Mouse (Mus musculus): ENCODE results near the gene Nrn1l. TPM values are rescaled to one million over a fixed set of nuclear protein-coding genes. Genes with fewer than 3 reads are reported as not detected.

Gene Nrn1l
- total RNA-seq, 1 experiment from 2014 or later: 1.9 TPM

DNA sequence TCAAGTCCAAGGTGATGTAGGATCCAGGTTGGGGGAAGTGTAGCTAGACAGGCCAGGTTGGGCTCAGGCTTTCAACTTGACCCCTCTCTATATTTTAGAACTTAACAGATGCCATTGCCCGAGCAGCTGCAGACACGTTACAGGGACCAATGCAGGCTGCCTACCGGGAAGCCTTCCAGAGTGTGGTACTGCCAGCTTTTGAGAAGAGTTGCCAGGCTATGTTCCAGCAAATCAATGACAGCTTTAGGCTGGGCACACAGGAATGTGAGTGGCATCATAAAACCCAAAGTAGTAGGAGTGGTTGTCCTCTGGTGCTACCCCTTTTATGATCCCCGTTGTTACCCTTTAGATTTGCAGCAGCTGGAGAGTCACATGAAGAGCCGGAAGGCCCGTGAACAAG is 2.5 kb upstream of the Nrn1l start:
- no peak for DNase-seq

DNA sequence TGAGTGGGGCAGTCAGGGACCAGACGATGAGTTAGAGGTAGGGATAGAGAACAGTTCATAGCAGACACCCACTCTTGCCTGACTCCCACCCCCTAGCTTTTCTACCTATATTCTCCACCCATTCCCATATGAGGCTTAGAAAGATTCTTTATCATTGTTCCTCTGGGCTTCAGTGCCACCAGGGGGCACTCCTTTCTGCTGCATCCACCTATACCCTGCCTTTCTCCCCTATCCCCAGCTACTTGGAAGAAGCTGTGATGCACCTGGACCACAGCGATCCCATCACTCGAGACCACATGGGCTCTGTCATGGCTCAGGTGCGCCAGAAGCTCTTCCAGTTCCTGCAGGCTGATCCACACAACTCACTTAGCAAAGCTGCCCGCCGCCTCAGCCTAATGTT is 935 bp upstream of the Nrn1l start:
- peak; percentile 27 for DNase-seq

DNA sequence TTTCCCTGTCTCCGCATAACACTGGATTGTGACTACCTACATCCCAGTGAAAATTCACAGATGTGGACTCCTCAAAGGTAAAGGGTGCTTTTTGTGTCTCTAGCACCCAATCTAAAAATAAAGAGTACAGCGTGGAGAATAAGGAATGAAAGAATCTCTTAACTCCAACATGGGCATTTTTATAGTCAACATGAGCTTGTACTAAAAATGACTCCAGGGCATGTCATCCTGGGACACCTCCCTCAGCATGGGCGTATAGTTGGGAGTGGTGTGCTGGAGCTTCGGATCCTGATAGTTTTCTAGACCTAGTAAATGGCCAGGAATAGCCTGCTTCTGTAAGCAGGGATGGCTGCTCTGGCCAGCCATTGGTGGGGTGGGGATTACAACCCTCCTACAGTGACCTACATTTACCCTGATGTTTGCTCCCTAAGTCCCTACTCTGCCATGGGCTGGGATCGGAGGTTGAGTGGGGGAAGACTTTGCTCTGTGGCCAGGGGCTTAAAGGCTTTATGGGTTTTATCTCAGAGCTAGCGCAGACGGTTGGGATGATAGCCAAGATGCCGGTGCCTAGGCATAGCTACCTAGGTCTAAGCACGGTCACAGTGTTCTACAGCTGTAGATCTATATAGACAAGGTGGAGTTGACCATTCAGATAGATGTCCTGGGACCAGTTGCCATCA is 4.6 kb downstream of the Nrn1l start:
- no peak for DNase-seq

DNA sequence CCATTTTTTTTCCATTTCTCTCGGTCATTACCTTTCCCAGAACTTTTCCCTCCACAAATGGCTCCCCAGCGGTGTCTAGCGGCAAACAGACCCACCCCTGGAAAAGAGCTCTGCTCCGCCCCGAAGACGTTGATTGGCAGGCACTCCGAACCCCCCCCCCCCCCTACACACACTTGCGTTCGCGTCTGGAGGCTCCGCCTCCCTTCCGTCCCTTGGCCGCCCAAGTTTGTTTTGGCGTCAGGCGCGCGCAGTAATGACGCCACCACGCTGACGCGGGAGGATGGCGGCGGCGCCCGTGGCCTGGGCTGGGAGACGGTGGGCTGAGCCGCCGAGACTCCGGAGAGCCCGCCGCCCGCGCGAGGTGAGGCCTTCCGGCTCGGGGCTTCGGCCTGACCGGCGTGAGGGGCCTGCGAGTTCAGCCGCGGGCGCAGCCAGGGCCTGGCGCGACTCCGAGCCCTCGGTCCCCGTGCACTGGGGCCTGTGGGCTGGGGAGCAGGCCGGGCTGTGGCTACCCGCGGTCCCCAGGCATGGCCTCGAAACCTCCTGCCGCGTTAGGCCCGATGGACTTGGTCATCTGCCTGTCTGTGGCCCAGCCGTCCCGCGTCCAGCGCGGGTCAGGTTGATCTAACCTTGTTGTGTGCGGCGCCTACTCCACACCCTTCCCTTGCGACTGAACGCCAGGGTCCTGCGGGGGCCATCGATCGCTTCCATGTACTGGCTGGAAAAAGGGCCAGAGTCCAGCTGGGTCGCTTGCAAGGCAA is 7.0 kb downstream of the Nrn1l start, which contains the start of gene Pskh1:
TSS of gene Pskh1 (plus strand) at position 262 of the 761 bp plus-strand sequence.
- DNase-seq: peak; percentile 93

DNA sequence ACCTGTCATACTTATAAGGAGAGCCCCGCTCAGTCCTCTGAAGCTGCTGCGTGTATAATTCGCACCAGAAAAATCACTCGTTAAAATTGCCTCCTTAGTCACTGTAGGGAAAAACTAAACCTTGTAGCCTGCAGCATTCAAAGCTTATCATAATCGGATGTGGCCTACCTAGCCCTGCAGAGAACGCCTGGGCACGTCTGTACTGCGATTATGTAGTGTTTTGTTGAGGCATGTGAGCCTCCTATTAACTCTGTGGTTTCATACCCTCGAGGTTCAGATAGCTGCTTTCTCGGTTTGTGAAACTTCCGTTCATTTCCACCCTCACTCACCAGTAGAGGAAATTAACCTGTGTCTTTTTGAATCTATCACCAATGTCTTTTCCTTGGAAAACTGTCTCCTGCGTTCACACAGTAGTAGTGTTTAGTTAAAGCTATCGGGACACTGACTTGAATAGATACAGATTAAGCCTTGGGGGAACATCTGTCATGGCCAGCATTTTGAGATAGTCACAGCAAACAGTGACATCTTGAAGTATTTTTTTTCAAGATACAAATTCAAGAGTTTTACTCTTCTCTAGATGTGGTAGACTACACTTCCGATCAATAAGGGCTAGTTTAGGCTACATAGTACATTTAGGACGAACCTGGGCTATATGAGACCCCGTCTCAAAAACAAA is 7.7 kb downstream of the Nrn1l start:
- no peak for DNase-seq

DNA sequence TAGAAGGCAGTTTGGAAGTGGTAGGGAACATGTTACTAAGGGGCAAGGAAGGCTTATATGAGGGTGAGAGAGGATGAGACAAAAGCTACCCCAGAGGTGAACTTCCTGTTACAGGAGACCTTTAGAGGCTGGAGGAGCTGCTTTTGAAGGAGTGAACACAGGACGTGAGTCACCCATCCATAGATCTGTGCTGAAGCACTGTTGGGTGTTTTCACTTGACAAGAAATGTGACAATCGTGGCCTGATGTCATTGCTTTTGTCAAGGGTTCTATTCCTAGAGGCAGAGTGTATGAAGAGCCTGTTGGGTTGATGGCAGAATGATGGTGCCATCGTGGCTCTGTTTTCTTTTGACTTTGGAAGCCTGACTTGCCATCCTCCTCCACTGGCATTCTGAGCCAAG is 26.0 kb downstream of the Nrn1l start:
- no peak for DNase-seq

DNA sequence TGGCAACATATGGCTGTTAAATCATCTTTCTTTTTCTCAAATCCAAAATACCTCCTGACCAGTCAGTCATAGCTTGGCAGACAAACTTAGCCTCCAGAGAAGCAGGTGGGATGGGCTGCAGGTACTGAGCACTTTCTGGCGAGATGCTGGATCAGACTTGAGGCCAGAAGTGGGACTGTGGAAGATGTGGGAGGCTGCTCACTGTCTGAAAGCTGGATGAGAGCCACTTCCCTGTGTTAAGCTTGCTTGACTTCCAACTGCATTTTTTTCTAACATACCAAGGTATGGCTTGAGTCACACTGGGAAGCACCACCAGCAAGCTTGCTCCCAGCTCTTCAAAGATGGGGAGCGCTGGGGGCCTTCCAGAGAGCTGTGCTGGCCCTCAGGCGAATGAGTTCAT is 31.8 kb downstream of the Nrn1l start:
- no peak for DNase-seq

DNA sequence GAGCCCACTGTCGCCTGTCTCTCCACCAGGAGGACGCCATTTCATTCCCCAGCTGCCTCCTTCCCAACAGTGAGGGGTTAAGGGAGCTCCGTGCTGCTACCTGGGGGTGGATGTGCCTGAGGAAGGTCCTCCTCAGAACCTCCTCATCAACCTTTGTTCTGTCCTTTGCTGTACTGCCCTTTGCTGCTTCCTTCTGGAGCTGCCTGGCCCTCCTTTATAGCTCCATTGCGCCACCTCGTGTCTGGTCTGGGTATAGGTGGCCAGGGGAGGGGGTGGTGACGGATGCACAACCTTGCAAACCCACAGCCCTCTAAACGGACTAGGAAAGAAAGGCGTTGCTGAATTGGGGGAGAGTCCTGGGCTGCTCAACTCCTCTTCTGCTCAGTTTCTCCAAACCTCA is 37.2 kb downstream of the Nrn1l start:
- DNase-seq: peak; percentile 90

DNA sequence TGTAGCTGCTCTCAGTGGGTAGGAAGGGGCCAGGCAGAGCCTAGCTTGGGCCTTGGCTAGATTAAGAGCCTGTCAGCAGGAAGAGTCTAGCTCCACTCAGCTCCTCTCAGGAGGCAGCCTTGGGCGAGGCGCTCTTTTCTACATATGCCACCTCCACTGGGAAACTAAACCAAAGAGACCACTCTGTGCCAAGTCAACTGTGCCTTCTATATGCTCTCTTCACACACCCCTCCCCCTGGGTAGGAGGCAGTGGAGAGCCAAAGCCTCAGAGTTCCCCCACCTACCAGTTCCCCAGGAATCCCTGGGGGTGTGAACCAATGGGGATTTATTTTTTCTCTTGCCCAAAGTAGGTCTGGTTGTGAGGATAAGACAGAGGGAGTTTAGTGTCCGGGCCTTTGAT is 37.9 kb downstream of the Nrn1l start:
- no peak for DNase-seq

DNA sequence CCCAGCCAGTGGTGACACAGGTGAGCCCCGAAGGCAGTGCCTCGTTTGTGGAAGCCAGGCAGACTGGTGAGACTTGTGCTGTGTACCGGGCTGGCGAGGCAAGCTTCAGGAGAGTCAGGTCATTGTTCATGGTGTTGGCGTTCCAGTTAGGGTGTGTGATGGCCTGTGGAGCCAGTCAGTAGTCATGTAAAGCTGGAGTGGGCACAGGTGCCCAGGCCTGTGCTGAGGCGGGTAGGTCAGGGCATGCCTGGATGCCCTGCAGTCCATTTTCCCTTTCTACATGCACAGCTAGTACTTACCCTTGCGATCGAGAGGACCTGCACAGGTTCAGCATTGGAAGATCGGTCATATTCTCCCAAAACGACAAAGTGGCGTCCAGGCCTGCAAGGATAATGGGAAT is 39.2 kb downstream of the Nrn1l start:
- no peak for DNase-seq

DNA sequence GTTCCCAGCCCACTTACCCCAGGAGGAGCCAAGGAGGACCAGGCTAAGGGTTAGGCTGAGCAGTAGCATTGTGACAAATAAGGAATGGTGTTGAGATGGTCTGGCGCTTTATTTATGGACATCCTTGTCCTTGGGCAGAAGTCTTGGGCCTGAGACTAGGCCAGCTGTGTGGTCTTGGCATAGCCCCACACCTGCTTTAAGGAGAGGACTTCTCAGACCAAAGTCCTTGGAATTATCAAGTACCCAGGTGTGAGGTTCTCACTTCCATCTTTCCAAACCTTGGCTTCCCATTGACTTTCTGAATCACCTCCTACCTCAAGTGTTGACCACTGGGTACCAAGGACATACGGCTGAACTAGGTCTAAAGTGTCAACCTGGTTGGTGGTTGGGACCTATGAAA is 40.4 kb downstream of the Nrn1l start, which contains the start of gene Ctrl:
TSS of gene Ctrl (minus strand) at position 101 of the 400 bp plus-strand sequence.
- no peak for DNase-seq

DNA sequence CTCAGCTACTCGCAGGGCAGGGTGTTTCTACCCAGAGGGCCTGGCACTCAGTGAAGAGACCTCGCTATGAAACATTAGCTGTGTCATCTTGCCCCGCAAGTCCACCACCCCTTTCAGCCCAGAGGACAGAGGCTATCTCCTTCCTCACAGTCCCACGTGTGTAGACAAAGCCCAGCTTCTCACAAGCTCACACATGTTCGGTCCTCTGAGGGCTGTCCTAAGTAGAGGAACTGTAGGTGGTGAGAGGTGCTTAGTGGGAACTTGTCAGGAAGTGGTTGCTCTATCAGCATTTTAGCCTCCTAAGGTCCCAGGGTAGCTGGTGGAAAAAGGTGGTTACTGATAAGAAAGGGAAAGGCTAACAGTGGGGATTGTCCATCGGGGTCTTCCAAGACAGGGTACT is 41.7 kb downstream of the Nrn1l start:
- no peak for DNase-seq

DNA sequence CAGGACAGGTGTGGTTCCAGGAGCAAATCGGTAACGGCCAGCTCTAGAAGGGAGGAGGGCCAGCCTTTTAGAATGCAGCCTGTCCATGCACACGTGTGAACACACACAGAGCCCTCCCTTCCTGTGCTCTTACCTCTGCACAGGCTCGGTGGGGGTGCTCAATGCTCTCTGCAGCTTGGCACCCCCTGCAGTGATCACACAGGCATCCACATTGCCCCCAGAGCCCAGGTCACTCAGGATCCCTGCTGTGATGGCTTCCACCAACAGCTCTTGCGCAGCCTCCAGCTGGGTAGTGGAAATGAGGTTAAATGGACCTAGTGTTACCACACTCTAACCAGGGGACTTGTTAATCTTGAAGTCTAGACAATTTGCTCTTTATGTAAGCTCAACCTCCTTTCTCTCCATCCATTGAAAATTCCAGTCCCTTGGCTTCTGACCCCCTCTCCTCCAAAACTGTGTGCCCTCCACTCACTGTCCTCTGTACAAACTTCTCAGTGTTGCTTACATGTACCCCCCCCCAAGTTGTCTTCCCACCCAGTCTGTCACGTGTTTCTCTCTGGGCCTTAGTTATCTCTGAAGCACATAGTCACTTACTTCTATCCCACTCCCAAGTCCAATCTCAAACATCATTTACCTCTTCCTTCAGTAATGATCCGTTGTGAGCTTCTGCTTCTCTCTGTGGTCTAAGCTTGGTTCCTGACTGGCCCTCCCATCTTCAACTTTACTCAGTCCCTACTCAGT is 42.7 kb downstream of the Nrn1l start:
- DNase-seq: no peak

DNA sequence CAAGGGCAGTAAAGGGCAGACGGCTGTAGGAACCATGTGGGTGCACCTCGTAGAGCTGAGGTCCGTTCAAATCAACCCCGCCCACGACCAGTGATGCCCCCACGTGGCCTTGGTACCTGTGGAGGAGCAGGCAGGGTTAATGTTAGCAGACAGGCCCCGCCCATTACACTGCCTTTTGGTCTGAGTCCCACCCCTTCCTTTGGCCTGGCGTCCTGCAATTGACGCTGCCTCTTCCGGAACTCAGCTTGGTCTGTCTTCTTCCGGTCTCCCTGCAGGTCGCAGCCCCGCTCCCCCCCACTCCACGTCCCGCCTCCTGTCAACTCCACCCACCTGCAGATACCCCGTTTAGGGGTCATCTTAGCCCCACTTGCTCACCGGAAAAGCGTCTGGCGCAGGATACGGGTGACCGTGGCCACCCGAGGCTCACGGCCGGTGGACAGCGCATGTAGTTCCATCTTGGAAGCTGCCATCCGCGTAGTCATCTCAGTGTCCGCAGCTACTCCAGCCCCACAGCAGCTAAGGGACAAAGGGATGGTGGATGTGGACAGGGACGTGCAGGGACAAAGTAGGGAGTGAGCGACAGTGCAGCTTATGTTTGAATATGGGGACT is 43.6 kb downstream of the Nrn1l start:
- peak; percentile 89 for DNase-seq

DNA sequence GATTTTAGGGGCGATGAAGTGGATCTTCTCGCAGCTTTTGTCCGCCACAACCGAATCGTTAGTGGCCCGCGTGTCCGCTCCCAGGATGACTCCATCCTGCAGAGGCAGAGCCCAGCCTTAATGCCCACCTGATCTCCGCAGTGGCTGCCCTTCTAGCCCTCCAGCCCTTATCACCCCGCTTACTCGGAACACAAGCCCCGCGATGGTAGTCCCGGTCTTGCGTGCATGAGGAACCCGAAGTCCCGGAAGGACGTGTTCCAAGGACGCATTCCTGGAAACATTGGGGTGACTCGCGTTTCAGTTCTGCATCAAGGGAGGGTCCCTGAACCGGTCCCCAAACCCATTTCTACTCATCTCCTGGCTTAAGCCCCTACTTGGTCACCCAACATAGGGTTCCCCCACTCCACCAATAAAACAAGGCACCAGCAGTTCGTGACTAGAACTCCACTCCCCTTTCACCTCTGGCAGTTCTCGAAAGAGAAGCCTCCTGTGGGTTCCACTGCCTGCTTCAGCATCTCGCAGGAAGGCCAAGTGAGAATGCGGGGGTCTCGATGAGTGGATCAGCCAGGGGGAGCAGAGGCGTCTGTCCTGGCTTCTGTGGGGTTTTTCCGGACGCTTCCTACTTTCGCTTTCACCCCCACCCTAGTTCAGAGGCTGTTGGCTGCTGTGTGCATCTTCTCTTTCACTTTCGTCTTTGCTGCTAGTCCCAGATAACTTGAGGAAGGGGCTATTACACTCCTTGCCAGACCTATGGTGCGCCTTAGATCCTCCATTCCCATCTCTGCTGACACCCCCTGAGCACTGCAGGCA is 44.3 kb downstream of the Nrn1l start:
- peak; percentile 47 for DNase-seq

DNA sequence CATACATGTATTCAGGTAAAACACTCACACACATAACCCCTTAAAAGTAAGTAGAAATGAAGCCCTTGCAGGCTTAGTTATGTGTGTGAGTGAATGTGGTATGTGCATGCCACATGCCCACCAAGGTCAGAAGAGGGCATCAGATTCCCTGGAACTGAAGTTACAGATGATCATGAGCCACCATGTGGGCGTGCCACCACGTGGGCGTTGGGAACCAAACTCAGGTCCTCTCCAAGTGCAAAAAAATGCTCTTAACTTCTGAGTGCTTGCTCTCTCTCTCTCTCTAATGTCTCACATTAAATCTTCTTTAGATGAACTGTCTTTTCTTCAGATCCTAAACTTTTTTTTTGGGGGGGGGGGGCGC is 44.9 kb downstream of the Nrn1l start, which contains the start of gene Psmb10:
TSS of gene Psmb10 (minus strand) at position 139 of the 364 bp plus-strand sequence.
- DNase-seq: peak; percentile 42

DNA sequence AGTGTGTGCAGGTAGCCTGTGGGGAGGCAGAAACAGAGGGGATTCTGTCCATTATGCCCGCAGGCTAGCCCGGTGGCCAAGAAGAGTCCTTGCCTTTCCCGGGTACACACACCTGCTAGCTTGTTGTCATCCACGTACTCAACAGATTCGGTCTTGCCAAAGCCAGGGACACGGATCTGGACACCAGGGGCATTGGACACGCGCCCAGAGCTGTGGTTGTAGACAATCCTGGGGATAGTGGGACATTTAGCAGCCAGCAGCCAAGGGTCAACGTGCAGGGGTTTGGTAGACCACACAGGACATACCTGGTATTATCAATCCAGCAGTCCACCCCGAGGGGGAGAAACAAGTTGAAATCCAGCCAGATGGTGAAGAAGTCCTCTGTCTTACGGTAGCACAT is 48.7 kb downstream of the Nrn1l start:
- no peak for DNase-seq

DNA sequence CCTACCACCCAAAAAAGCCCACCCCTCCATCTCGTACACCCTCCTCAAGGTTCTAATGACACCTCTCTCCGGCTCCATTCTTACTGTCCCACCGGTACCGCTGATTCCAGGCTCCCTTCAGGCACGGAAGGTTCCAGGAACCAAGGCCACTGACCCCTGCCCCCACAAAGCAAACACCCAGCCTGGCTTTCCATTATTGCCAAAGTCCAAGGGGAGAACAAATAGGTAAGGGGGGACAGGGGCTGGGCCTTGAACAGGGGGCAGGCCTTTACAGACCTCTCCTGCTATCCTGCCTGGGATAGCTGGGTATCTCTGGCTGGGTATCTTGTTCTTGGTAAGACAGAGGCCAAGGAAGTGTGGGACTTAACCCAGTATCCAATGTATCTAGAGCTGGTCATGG is 49.2 kb downstream of the Nrn1l start:
- no peak for DNase-seq

DNA sequence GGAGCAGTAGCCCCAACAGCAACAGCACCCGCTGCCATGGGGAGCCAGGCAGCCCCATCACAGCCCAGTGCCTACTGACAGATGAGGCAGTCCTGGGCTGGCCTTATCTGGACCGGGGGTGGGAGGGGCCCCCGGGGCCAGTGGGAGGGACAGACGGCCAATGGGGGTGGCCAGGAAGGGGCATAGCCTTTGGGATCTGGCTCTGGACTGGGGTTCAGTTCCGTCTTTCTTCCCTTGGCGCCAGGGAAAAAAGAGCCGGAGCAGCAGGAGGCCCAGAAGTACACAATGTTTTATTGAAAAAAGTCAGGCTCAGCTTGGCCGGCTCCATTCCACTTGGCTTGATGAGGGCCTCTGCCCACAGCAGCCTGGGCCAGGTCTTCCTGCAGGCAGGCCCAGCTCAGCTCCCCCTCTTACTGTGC is 50.0 kb downstream of the Nrn1l start, which contains the start of gene Lcat:
TSS of gene Lcat (minus strand) at position 62 of the 419 bp plus-strand sequence.
- DNase-seq: no peak
